Mouse (Mus musculus): ENCODE measurements at regions not wholly inside any gene's neighbourhood (a gene's known extent, or its start where the extent isn't known, plus 50 kb on each side); places are given as distances from the start of the nearest gene placed in this dataset.
A peak's percentile ranks its signal among the peaks of the same experiment; 100 is the strongest.

DNA sequence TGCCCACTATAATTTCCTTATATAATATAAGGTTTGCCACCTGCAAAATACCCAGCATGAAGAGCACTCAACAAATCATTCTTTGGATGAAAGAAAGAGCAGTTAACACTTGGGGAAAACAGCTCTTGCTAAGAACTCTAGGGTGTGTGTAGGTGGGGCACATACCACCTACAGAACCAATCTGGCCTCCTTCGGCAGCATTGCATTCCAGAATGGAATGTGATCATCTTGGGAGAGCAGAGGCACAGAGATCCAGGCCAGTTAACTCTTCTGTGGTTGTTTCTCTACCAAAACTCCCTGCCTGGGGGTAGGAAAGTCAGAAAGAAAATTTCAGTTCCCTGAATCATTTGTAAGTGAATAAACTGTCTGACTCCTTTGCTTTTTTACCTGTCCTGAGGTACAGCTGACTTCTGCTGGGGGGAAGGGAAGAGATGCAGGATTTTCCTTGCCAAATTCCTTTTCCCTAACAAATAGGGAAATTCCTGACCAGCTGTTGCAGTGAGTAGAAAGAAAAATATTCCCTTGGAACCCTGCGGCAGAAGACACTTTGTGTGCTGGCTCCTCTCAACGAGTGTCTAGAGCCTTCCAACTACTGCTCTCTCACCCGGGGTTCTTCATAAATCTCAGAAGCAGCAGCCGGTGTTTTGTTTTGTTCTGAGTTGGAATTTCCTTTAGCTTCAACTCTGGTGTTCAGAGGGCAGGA is 112.8 kb upstream of the Frmd6 start:
- Histone ChIP-seq H3K27ac (replicated peaks; ENCODE audit: low read depth, low read length) (no peak overlapping the region), H3K4me3 (replicated peaks; ENCODE audit: low read depth, low read length) (no peak overlapping the region), H3K27me3 (ENCODE audit: control insufficient read depth, insufficient read depth, low read length) (no peaks in the 10 kb centered on the region), H3K4me1 (ENCODE audit: control insufficient read depth, insufficient read depth, low read length) (no peaks in the 10 kb centered on the region), H3K9me3 (ENCODE audit: control insufficient read depth, low read length) (no peaks in the 10 kb centered on the region), H3K36me3 (ENCODE audit: control insufficient read depth, insufficient read depth, low read length) (no peaks in the 10 kb centered on the region), H3K4me2 (ENCODE audit: low read length) (no peak overlapping the region), H3K9ac (replicated peaks; ENCODE audit: low read length) (no peak overlapping the region)
- WGBS, result 76% methylated on average over 5 of the region's 5 CpGs
- ATAC-seq (ENCODE audit: low FRiP score, low TSS enrichment) (no peak), DNase-seq (no peak)

DNA sequence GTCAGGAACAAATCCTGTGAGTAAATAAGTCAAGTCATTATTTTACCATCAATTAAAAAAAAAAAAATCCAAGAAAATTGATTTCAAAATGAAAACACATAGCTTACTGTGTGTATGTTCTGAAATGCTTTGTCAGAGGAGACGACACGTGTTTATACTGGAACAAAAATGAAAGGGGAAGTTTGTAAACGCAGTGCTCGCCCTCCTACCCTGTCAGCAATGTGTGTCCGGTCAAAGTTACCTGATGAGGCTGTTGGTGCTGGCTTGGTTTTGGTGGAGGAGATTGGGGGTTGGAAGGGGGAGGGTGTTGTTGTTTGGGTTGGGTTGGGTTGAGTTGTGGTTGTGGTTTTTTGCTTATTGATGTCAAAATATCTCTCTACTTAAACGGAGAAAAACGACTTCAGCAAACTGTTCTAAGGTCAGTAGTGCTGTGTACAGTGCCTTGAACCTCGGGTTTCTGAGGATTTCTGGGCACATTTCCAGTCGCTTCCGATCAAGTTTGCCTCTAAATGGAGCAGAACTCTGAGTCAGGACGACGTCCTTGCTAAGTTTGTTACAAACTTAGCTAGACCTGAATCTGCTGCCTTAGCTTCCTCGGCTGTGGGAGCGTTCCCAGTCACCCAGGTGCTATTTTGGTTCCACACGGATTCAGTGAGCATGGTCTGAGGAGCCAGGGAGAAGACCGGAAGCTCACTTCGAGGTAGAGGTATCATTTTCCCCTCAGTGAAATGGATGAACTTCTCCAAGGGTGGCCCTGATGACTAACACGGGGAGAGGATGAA is 111.6 kb upstream of the Frmd6 start:
- Histone ChIP-seq H3K4me3 (replicated peaks; ENCODE audit: low read depth, low read length) (no peak overlapping the region), H3K27me3 (ENCODE audit: control insufficient read depth, insufficient read depth, low read length) (no peaks in the 10 kb centered on the region), H3K4me1 (ENCODE audit: control insufficient read depth, insufficient read depth, low read length) (no peaks in the 10 kb centered on the region), H3K4me2 (ENCODE audit: low read length) (no peak overlapping the region), H3K36me3 (ENCODE audit: control insufficient read depth, insufficient read depth, low read length) (no peaks in the 10 kb centered on the region), H3K9me3 (ENCODE audit: control insufficient read depth, low read length) (no peaks in the 10 kb centered on the region), H3K27ac (replicated peaks; ENCODE audit: low read depth, low read length) (no peak overlapping the region), H3K9ac (replicated peaks; ENCODE audit: low read length) (no peak overlapping the region)
- WGBS, result 73% methylated on average over 18 of the region's 18 CpGs
- ATAC-seq (ENCODE audit: low FRiP score, low TSS enrichment) (no peak), DNase-seq (no peak)

DNA sequence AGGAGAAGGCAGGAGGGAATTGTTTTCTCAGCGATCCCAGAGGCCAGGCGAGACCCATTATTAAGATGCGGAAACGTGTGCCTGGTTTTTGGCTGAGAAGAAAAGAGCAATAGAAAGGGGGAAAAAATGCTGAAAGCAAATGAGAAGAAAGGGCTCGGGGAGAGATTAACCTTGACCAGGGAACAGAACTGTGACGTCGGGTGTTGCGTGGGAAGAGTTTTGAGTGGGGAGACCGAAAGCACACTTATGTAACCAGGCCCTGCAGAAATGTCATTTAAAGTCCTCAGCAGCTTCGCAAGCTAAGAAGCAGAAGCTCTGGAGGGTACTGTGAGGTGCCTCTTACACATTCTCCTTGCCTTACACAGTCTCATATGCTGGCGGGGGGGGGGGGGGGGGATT is 111.0 kb upstream of the Frmd6 start:
- WGBS, result 37% methylated on average over 11 of the region's 11 CpGs
- no peaks in the 10 kb centered on the region for H3K9me3 ChIP-seq (ENCODE audit: control insufficient read depth, low read length)
- H3K4me1 ChIP-seq (ENCODE audit: control insufficient read depth, insufficient read depth, low read length), result no peaks in the 10 kb centered on the region
- no peak overlapping the region for H3K9ac ChIP-seq (replicated peaks; ENCODE audit: low read length)
- H3K4me3 ChIP-seq (replicated peaks; ENCODE audit: low read depth, low read length), result no peak overlapping the region
- H3K4me2 ChIP-seq (ENCODE audit: low read length), result no peak overlapping the region
- H3K27ac ChIP-seq (replicated peaks; ENCODE audit: low read depth, low read length), result no peak overlapping the region
- ATAC-seq (ENCODE audit: low FRiP score, low TSS enrichment) (no peak), DNase-seq (no peak)
- H3K27me3 ChIP-seq (ENCODE audit: control insufficient read depth, insufficient read depth, low read length), result no peaks in the 10 kb centered on the region
- H3K36me3 ChIP-seq (ENCODE audit: control insufficient read depth, insufficient read depth, low read length), result no peaks in the 10 kb centered on the region

GRCm38 (mm10) chr12:70715836-70716235 is 109.5 kb upstream of the Frmd6 start:
- H3K36me3 ChIP-seq (ENCODE audit: control insufficient read depth, insufficient read depth, low read length), result no peaks in the 10 kb centered on the region
- H3K4me2 ChIP-seq (ENCODE audit: low read length), result no peak overlapping the region
- H3K27me3 ChIP-seq (ENCODE audit: control insufficient read depth, insufficient read depth, low read length), result no peaks in the 10 kb centered on the region
- DNase-seq (no peak), ATAC-seq (ENCODE audit: low FRiP score, low TSS enrichment) (no peak)
- H3K9ac ChIP-seq (replicated peaks; ENCODE audit: low read length), result no peak overlapping the region
- H3K9me3 ChIP-seq (ENCODE audit: control insufficient read depth, low read length), result no peaks in the 10 kb centered on the region
- H3K27ac ChIP-seq (replicated peaks; ENCODE audit: low read depth, low read length), result no peak overlapping the region
- H3K4me1 ChIP-seq (ENCODE audit: control insufficient read depth, insufficient read depth, low read length), result no peaks in the 10 kb centered on the region
- WGBS, result 93% methylated on average over 2 of the region's 2 CpGs
- H3K4me3 ChIP-seq (replicated peaks; ENCODE audit: low read depth, low read length), result no peak overlapping the region

DNA sequence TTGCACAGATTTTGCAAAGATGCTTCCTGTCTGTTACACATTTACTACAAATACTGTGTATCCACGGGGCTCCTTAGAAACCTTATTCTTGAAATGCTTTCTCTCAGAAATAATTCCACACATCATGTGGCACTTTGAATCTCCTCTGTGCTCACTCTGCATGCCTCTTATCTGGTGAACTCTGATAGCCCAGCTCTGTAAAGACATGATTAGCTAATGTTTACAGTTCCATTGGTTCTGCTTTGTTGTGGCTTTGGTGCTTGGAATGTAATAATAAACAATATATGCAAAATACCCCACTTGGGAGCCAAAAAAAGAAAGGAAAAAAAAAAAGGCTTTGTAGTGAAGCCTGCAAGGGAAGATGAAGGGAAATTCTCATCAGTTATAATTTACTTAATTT is 106.7 kb upstream of the Frmd6 start:
- H3K36me3 ChIP-seq (ENCODE audit: control insufficient read depth, insufficient read depth, low read length), result no peaks in the 10 kb centered on the region
- H3K4me1 ChIP-seq (ENCODE audit: control insufficient read depth, insufficient read depth, low read length), result no peaks in the 10 kb centered on the region
- 68% methylated on average over 1 of the region's 1 CpGs for WGBS
- no peak overlapping the region for H3K4me2 ChIP-seq (ENCODE audit: low read length)
- H3K27me3 ChIP-seq (ENCODE audit: control insufficient read depth, insufficient read depth, low read length), result no peaks in the 10 kb centered on the region
- no peak overlapping the region for H3K4me3 ChIP-seq (replicated peaks; ENCODE audit: low read depth, low read length)
- no peaks in the 10 kb centered on the region for H3K9me3 ChIP-seq (ENCODE audit: control insufficient read depth, low read length)
- no peak for ATAC-seq (ENCODE audit: low FRiP score, low TSS enrichment)
- no peak for DNase-seq
- H3K9ac ChIP-seq (replicated peaks; ENCODE audit: low read length), result no peak overlapping the region
- H3K27ac ChIP-seq (replicated peaks; ENCODE audit: low read depth, low read length), result no peak overlapping the region

DNA sequence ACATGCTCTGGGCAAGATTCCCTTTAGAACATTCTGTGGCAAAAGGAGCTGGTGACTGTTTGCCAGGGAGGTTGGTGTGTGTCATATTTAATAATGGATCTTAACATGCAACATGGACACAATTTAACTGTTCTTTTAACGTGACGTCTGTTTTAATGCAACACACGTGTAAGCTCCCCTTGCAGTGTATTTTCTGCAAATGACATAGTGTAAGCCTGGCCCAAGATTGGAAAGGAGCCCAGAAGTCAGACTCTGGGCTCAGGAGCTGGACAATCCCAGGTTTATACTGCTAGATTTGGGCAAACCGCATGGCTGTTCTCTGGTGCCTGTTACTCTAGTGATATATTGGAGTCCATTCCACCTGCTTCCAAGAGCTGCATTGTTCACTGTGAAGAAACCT is 106.1 kb upstream of the Frmd6 start:
- Histone ChIP-seq H3K4me1 (ENCODE audit: control insufficient read depth, insufficient read depth, low read length) (no peaks in the 10 kb centered on the region), H3K4me3 (replicated peaks; ENCODE audit: low read depth, low read length) (no peak overlapping the region), H3K9me3 (ENCODE audit: control insufficient read depth, low read length) (no peaks in the 10 kb centered on the region), H3K36me3 (ENCODE audit: control insufficient read depth, insufficient read depth, low read length) (no peaks in the 10 kb centered on the region), H3K27me3 (ENCODE audit: control insufficient read depth, insufficient read depth, low read length) (no peaks in the 10 kb centered on the region), H3K9ac (replicated peaks; ENCODE audit: low read length) (no peak overlapping the region), H3K27ac (replicated peaks; ENCODE audit: low read depth, low read length) (no peak overlapping the region), H3K4me2 (ENCODE audit: low read length) (no peak overlapping the region)
- no peak for ATAC-seq (ENCODE audit: low FRiP score, low TSS enrichment)
- 82% methylated on average over 4 of the region's 4 CpGs for WGBS
- DNase-seq, result peak; percentile 34

- Histone ChIP-seq H3K9me3 (ENCODE audit: control insufficient read depth, low read length) (no peaks in the 10 kb centered on the region), H3K4me1 (ENCODE audit: control insufficient read depth, insufficient read depth, low read length) (no peaks in the 10 kb centered on the region), H3K36me3 (ENCODE audit: control insufficient read depth, insufficient read depth, low read length) (no peaks in the 10 kb centered on the region), H3K4me2 (ENCODE audit: low read length) (no peak overlapping the region), H3K4me3 (replicated peaks; ENCODE audit: low read depth, low read length) (no peak overlapping the region), H3K27ac (replicated peaks; ENCODE audit: low read depth, low read length) (no peak overlapping the region), H3K27me3 (ENCODE audit: control insufficient read depth, insufficient read depth, low read length) (no peaks in the 10 kb centered on the region), H3K9ac (replicated peaks; ENCODE audit: low read length) (no peak overlapping the region)
- no peak for DNase-seq
- 90% methylated on average over 12 of the region's 12 CpGs for WGBS
- no peak for ATAC-seq (ENCODE audit: low FRiP score, low TSS enrichment)
Observed at GRCm38 (mm10) chr12:70720178-70720894, 105.0 kb upstream of the Frmd6 start.

DNA sequence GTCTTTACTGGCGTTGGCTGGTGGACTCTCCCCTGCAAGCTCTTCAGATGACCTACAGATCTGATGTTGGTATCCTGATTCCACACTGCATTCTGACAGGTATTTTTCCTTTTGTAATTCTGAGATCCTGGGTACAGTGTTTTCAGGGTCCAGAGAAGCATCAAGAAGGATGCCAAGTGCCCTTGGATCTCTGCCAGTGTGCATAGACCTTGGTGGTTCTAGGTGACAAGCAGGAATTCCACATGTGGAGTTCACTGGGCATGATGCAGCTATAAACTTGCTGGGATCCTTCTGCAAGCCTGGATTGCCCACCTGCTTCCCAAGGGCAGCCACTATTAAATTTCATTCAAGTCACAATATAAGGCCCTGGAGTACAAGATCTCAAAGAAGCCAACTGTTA is 100.0 kb upstream of the Frmd6 start:
- Histone ChIP-seq H3K4me3 (replicated peaks; ENCODE audit: low read depth, low read length) (no peak overlapping the region), H3K4me1 (ENCODE audit: control insufficient read depth, insufficient read depth, low read length) (no peaks in the 10 kb centered on the region), H3K9ac (replicated peaks; ENCODE audit: low read length) (no peak overlapping the region), H3K9me3 (ENCODE audit: control insufficient read depth, low read length) (no peaks in the 10 kb centered on the region), H3K27ac (replicated peaks; ENCODE audit: low read depth, low read length) (no peak overlapping the region), H3K36me3 (ENCODE audit: control insufficient read depth, insufficient read depth, low read length) (no peaks in the 10 kb centered on the region), H3K27me3 (ENCODE audit: control insufficient read depth, insufficient read depth, low read length) (no peaks in the 10 kb centered on the region), H3K4me2 (ENCODE audit: low read length) (no peak overlapping the region)
- ATAC-seq (ENCODE audit: low FRiP score, low TSS enrichment) (no peak), DNase-seq (no peak)
- WGBS, result 89% methylated on average over 1 of the region's 1 CpGs

Data from midbrain, embryonic 14.5 days (tissue).